Mouse (Mus musculus): ENCODE measurements around the gene Frmpd2. TPM values are rescaled to one million over a fixed set of nuclear protein-coding genes. Genes with fewer than 3 reads are reported as not detected.

Gene Frmpd2
- total RNA-seq (2023) = not detected

DNA sequence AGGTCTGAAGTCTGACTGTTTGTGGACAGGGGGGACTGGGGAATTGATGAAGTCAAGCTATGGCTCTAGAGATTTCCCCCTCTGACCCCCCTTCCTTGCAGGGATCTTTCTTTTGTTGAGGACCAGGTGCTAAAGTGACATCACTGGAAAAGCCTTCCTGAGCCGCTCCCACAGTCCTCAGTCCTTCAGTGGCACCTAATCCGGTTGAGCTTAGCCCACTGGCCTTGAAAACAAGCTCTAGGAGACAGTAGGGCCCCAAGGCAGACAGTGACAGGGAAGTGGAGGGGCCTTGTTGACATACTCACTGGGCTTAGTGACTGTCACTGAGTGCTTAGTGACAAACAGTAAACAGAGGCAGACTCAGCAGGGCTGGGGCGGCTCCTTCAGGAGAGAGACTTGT, at the start of gene Frmpd2:
Frmpd2 (plus strand) TSS at position 366 of the 400 bp plus-strand sequence.

GRCm38 (mm10) chr14:33447027-33447569, 24.4 kb upstream of the Frmpd2 start, which contains the start of gene Mapk8:
TSS of gene Mapk8 (minus strand) at chr14:33447158.

DNA sequence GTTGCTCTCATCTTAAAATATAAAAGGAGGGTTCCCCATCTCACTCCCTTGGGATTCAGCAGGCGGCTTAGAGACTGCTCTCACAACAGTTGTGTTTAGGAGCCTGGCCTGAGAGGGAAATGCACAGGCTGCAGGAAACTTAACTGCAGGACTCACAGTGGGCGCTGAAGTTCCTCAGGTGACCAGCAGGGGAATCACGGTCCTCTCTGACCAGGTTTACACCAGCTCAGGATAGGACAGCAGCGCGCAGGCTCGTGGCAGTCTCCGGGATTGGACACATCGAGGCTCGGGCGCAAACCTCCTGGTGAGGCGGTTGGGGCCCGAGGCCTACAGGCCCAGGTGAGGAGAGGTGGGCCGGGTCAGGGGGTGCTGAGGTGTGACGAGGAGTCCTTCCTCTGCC, 117.5 kb downstream of the Frmpd2 start, which contains the start of gene Ptpn20:
Ptpn20 (plus strand) TSS at position 257 of the 400 bp plus-strand sequence.

Other genes with a start within 250 kb of the Frmpd2 start
- 10 to 100 TPM; 28.5 to 35.7 TPM for gene Mapk8, start 24.5 kb upstream of the Frmpd2 start, total RNA-seq (2023)
- gene Ptpn20, start 117.5 kb downstream of the Frmpd2 start, total RNA-seq (2023) = not detected